Mouse (Mus musculus): Measurements from ENCODE around the gene Rnf150.

GRCm38 (mm10) chr8:83109756-83110155 is 246.6 kb downstream of the Rnf150 start:
- no peak for TF ChIP-seq CTCF (IDR thresholded peaks at IDR 0.05 in 2 of 3, conservative IDR thresholded peaks at IDR 0.05 in 1 of 3; ENCODE audit: control insufficient read depth in 1 of 3, insufficient read depth in 1 of 3, low read depth in 2 of 3, low read length in 3 of 3, poor library complexity in 1 of 3, severe bottlenecking in 1 of 3)
- no peak for TF ChIP-seq TBP (IDR thresholded peaks at IDR 0.05; ENCODE audit: low read depth, low read length)
- no peak for TF ChIP-seq POLR2A (IDR thresholded peaks at IDR 0.05; ENCODE audit: control insufficient read depth in 1 of 2, insufficient read depth in 1 of 2, low read depth in 1 of 2, low read length in 2 of 2, poor library complexity in 1 of 2)
- TF ChIP-seq EP300 (IDR thresholded peaks at IDR 0.05; ENCODE audit: low read depth in 1 of 2, low read length in 2 of 2), result no peak
- no peak for TF ChIP-seq HCFC1 (IDR thresholded peaks at IDR 0.05; ENCODE audit: low read depth, low read length)
- no peak for TF ChIP-seq ETS1 (IDR thresholded peaks at IDR 0.05; ENCODE audit: low read depth, low read length)

Measured in MEL (cell line).